Mouse (Mus musculus) MEL (cell line): ENCODE measurements at regions not wholly inside any gene's neighbourhood (a gene's known extent, or its start where the extent isn't known, plus 50 kb on each side); places are given as distances from the start of the nearest gene placed in this dataset.

Experiments
- DNase-seq: peaks from one replicate; pipeline ENCODE4 v3.0.0; 2011; ENCODE audit warnings: low read depth, low spot score
- H3K27ac ChIP-seq: 2 replicates; pipeline ENCODE4 v1.5.1; 2012; ENCODE audit warnings: low read depth, mild to moderate bottlenecking, control low read depth, low read length, moderate library complexity; ENCODE audit not compliant: control insufficient read depth
- H3K27me3 ChIP-seq, 2 experiments: fragments of 150-350 bp in 1 of 2; sonication (generic) in 1 of 2; 2 replicates each; pipeline ENCODE4 v1.6.1; 2012; ENCODE audit warnings: low read length in 2 of 2, mild to moderate bottlenecking in 2 of 2, improper control_type of control experiment in 1 of 2, moderate library complexity in 1 of 2; ENCODE audit not compliant: insufficient read depth in 2 of 2, control insufficient read depth in 1 of 2
- H3K36me3 ChIP-seq, 2 experiments: 2 replicates each; pipeline ENCODE4 v1.6.1; 2012 to 2014; ENCODE audit warnings: low read length in 2 of 2, improper control_type of control experiment in 1 of 2, inconsistent platforms in 1 of 2, mild to moderate bottlenecking in 1 of 2; ENCODE audit not compliant: insufficient read depth in 2 of 2, control insufficient read depth in 1 of 2
- H3K4me1 ChIP-seq, 2 experiments: fragments of 150-350 bp in 1 of 2; sonication (generic) in 1 of 2; 2 replicates each; pipeline ENCODE4 v1.6.1; 2012; ENCODE audit warnings: low read length in 2 of 2, improper control_type of control experiment in 1 of 2, mild to moderate bottlenecking in 1 of 2; ENCODE audit not compliant: insufficient read depth in 2 of 2, control insufficient read depth in 1 of 2
- H3K4me3 ChIP-seq, 2 experiments: fragments of 150-350 bp in 1 of 2; sonication (generic) in 1 of 2; 2 replicates each; pipeline ENCODE4 v1.5.1; 2012; ENCODE audit warnings: low read depth in 2 of 2, low read length in 2 of 2, mild to moderate bottlenecking in 2 of 2, moderate library complexity in 2 of 2, control low read depth in 1 of 2, improper control_type of control experiment in 1 of 2; ENCODE audit not compliant: control insufficient read depth in 1 of 2, insufficient read depth in 1 of 2
- H3K79me2 ChIP-seq: 2 replicates; pipeline ENCODE4 v1.6.1; 2012; ENCODE audit warnings: mild to moderate bottlenecking, low read length, moderate library complexity; ENCODE audit not compliant: control insufficient read depth, poor library complexity, insufficient read depth
- H3K9ac ChIP-seq: 2 replicates; pipeline ENCODE4 v1.6.1; 2012; ENCODE audit warnings: low read depth, mild to moderate bottlenecking, control low read depth, low read length, moderate library complexity; ENCODE audit not compliant: control insufficient read depth, poor library complexity, severe bottlenecking
- H3K9me3 ChIP-seq: fragments of 150-350 bp; sonication (generic); replicated peaks from 2 replicates; pipeline ENCODE4 v1.6.1; 2012; ENCODE audit warnings: mild to moderate bottlenecking, low read length, improper control_type of control experiment, moderate library complexity; ENCODE audit not compliant: insufficient read depth
- BHLHE40 ChIP-seq: IDR thresholded peaks from 2 replicates; pipeline ENCODE4 v1.6.1; 2012; ENCODE audit warnings: low read depth, mild to moderate bottlenecking, inconsistent platforms, low read length, improper control_type of control experiment, borderline replicate concordance
- CHD1 ChIP-seq: IDR thresholded peaks from 2 replicates; pipeline ENCODE4 v1.6.1; 2012; ENCODE audit warnings: low read depth, mild to moderate bottlenecking, inconsistent platforms, low read length, improper control_type of control experiment
- CTCF ChIP-seq, 3 experiments: IDR thresholded peaks in 2 of 3; conservative IDR thresholded peaks in 1 of 3; 2 replicates each; pipeline ENCODE4 v1.5.1; 2011 to 2012; ENCODE audit warnings: low read length in 3 of 3, low read depth in 2 of 3, mild to moderate bottlenecking in 2 of 3, improper control_type of control experiment in 1 of 3, inconsistent platforms in 1 of 3, mixed read lengths in 1 of 3, moderate library complexity in 1 of 3; ENCODE audit not compliant: control insufficient read depth in 1 of 3, insufficient read depth in 1 of 3, poor library complexity in 1 of 3, severe bottlenecking in 1 of 3
- ELF1 ChIP-seq: IDR thresholded peaks from 2 replicates; pipeline ENCODE4 v1.6.1; 2014; ENCODE audit warnings: low read depth, mild to moderate bottlenecking, inconsistent platforms, low read length, improper control_type of control experiment, moderate library complexity
- ETS1 ChIP-seq: IDR thresholded peaks from 2 replicates; pipeline ENCODE4 v1.6.1; 2012; ENCODE audit warnings: low read depth, mild to moderate bottlenecking, inconsistent platforms, low read length, improper control_type of control experiment, moderate library complexity
- GABPA ChIP-seq: IDR thresholded peaks from 2 replicates; pipeline ENCODE4 v1.6.1; 2012; ENCODE audit warnings: low read depth, mild to moderate bottlenecking, inconsistent platforms, low read length, improper control_type of control experiment, moderate library complexity
- HCFC1 ChIP-seq: IDR thresholded peaks from 2 replicates; pipeline ENCODE4 v1.6.1; 2012; ENCODE audit warnings: low read depth, mild to moderate bottlenecking, inconsistent platforms, low read length, improper control_type of control experiment, moderate library complexity
- KAT2A ChIP-seq: conservative IDR thresholded peaks from 2 replicates; pipeline ENCODE4 v1.6.1; 2012; ENCODE audit warnings: low read depth, low read length, improper control_type of control experiment, inconsistent platforms
- MAFK ChIP-seq: IDR thresholded peaks from 2 replicates; pipeline ENCODE4 v1.6.1; 2011; ENCODE audit warnings: low read depth, mild to moderate bottlenecking, low read length, improper control_type of control experiment, borderline replicate concordance
- MEF2A ChIP-seq: IDR thresholded peaks from 2 replicates; pipeline ENCODE4 v1.6.1; 2014; ENCODE audit warnings: low read depth, mild to moderate bottlenecking, inconsistent platforms, low read length, improper control_type of control experiment; ENCODE audit not compliant: poor library complexity, insufficient replicate concordance, severe bottlenecking; ENCODE audit errors: extremely low read depth
- MYC ChIP-seq: IDR thresholded peaks from 2 replicates; pipeline ENCODE4 v1.6.1; 2011; ENCODE audit warnings: low read depth, mild to moderate bottlenecking, low read length, improper control_type of control experiment, moderate library complexity
- NRF1 ChIP-seq: IDR thresholded peaks from 2 replicates; pipeline ENCODE4 v1.6.1; 2014; ENCODE audit warnings: low read depth, mild to moderate bottlenecking, inconsistent platforms, low read length, improper control_type of control experiment, moderate library complexity; ENCODE audit not compliant: poor library complexity, insufficient read depth, severe bottlenecking
- POLR2AphosphoS2 ChIP-seq: IDR thresholded peaks from 2 replicates; pipeline ENCODE4 v1.6.1; 2011; ENCODE audit warnings: low read length, improper control_type of control experiment
- RAD21 ChIP-seq: IDR thresholded peaks from 2 replicates; pipeline ENCODE4 v1.6.1; 2011; ENCODE audit warnings: mild to moderate bottlenecking, low read depth, low read length, improper control_type of control experiment
- RCOR1 ChIP-seq: IDR thresholded peaks from 2 replicates; pipeline ENCODE4 v1.6.1; 2012; ENCODE audit warnings: low read depth, mild to moderate bottlenecking, inconsistent platforms, low read length, improper control_type of control experiment
- SIN3A ChIP-seq: IDR thresholded peaks from 2 replicates; pipeline ENCODE4 v1.6.1; 2012; ENCODE audit warnings: low read length, improper control_type of control experiment, inconsistent platforms
- TBP ChIP-seq: IDR thresholded peaks from 2 replicates; pipeline ENCODE4 v1.8.0; 2011; ENCODE audit warnings: low read depth, low read length, improper control_type of control experiment
- USF2 ChIP-seq, 2 experiments: IDR thresholded peaks; 2 replicates each; pipeline ENCODE4 v1.6.1; 2011 to 2012; ENCODE audit warnings: improper control_type of control experiment in 2 of 2, low read length in 2 of 2, borderline replicate concordance in 1 of 2, inconsistent platforms in 1 of 2, low read depth in 1 of 2, mild to moderate bottlenecking in 1 of 2; ENCODE audit not compliant: insufficient read depth in 1 of 2
- ZC3H11A ChIP-seq: IDR thresholded peaks from 2 replicates; pipeline ENCODE4 v1.6.1; 2012; ENCODE audit warnings: low read depth, mild to moderate bottlenecking, inconsistent platforms, low read length, improper control_type of control experiment
- ZKSCAN1 ChIP-seq: IDR thresholded peaks from 2 replicates; pipeline ENCODE4 v1.6.1; 2012; ENCODE audit warnings: low read depth, mild to moderate bottlenecking, inconsistent platforms, low read length, improper control_type of control experiment, moderate library complexity

DNA sequence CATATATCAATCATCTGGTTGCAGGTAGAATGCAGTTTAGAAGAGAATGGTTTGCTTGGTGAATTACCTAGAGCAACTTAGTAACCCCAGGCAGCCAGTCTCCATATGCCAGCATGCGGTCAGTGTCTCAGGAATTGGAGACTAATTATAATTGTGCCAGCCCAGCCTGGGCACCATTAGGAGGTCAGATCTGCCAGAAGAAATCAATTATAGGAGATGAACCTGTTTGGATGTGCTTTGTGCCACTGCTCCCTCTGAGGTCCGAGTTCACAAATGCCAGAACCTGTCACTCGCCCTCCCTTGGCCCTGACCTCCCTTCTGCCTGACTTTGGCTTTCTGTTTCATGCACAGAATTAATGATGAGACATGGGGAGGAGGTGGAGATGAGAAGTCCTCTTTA lies 323.1 kb downstream of the En1 start:
- TF ChIP-seq RAD21 (no peak), TBP (no peak), MAFK (no peak), MEF2A (no peak), CHD1 (no peak), GABPA (no peak), NRF1 (no peak), SIN3A (no peak), KAT2A (no peak), ETS1 (no peak)
- no peaks in the 10 kb centered on the region for H3K9me3 ChIP-seq
- H3K36me3 ChIP-seq = no peaks in the 10 kb centered on the region
- H3K4me1 ChIP-seq = no peaks in the 10 kb centered on the region
- H3K4me3 ChIP-seq = no peak overlapping the region
- no peak overlapping the region for H3K27ac ChIP-seq
- H3K79me2 ChIP-seq = no peaks in the 10 kb centered on the region
- DNase-seq = no peak
- no peak overlapping the region for H3K9ac ChIP-seq
- H3K27me3 ChIP-seq = no peaks in the 10 kb centered on the region

DNA sequence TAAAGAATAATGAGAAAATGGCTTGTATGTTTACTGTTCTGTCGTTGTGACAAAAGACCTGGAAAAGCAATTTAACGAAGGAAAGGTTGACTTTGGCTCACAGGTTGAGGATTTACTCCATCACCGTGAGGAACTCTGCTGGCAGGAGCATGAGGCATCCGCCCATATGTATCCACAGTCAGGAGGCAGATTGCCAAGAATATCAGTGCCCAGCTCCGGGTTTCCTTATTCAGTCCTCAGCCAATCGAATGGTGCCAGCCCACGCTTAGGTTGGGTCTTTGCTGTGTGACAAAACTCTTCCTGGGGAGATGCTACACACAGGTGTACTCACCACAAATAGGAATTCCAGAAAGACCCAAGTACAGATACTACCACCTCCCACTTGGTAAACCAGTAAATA lies 327.9 kb downstream of the En1 start:
- H3K79me2 ChIP-seq = no peaks in the 10 kb centered on the region
- no peak overlapping the region for H3K4me3 ChIP-seq
- H3K27me3 ChIP-seq = no peaks in the 10 kb centered on the region
- H3K9ac ChIP-seq = no peak overlapping the region
- DNase-seq = no peak
- no peaks in the 10 kb centered on the region for H3K4me1 ChIP-seq
- H3K27ac ChIP-seq = no peak overlapping the region
- H3K9me3 ChIP-seq = no peaks in the 10 kb centered on the region
- H3K36me3 ChIP-seq = no peaks in the 10 kb centered on the region
- no peak for TF ChIP-seq NRF1
- TF ChIP-seq ZKSCAN1 = no peak
- TF ChIP-seq GABPA = no peak
- no peak for TF ChIP-seq RAD21
- no peak for TF ChIP-seq MYC
- TF ChIP-seq POLR2AphosphoS2 = no peak
- no peak for TF ChIP-seq MEF2A
- no peak for TF ChIP-seq RCOR1
- no peak for TF ChIP-seq CTCF (IDR thresholded peaks at IDR 0.05 in 2 of 3, conservative IDR thresholded peaks at IDR 0.05 in 1 of 3; ENCODE audit: control insufficient read depth in 1 of 3, insufficient read depth in 1 of 3, low read depth in 2 of 3, low read length in 3 of 3, poor library complexity in 1 of 3, severe bottlenecking in 1 of 3)
- TF ChIP-seq USF2 (IDR thresholded peaks at IDR 0.05; ENCODE audit: borderline replicate concordance in 1 of 2, insufficient read depth in 1 of 2, low read depth in 1 of 2, low read length in 2 of 2) = no peak
- TF ChIP-seq HCFC1 = no peak
- no peak for TF ChIP-seq ELF1
- no peak for TF ChIP-seq BHLHE40
- TF ChIP-seq ZC3H11A = no peak
